Mouse (Mus musculus) erythroid progenitor cell, adult 5-6 weeks (primary cell): ENCODE measurements around the gene 4930579F01Rik. TPM values are rescaled to one million over a fixed set of nuclear protein-coding genes. Genes with fewer than 3 reads are reported as not detected.
A peak's percentile ranks its signal among the peaks of the same experiment; 100 is the strongest.
"Not testable (repeated sequence)": the region's sequence is repeated elsewhere in the genome, so short reads cannot be mapped to it uniquely, and the experiment has no call there.

Experiments
- ATAC-seq: replicated peaks from 2 replicates; pipeline ENCODE4 v1.8.0; 2016; ENCODE audit warnings: moderate number of reproducible peaks, mild to moderate bottlenecking, moderate TSS enrichment, inconsistent platforms; ENCODE audit not compliant: poor library complexity, low FRiP score, severe bottlenecking
- total RNA-seq, 2 experiments: library from RNA; stranded (forward) in 1 of 2; stranded (reverse) in 1 of 2; fragments of 150-400 nt in 1 of 2; fragments of 186-747, 209-891 nt in 1 of 2; gene quantifications; 2 replicates each; pipeline versions ENCODE4 v1.2.3 to v1.2.4; 2015 to 2017; ENCODE audit warnings: low replicate concordance in 2 of 2

Gene 4930579F01Rik
- total RNA-seq, 2 experiments from 2014 or later: not detected

DNA sequence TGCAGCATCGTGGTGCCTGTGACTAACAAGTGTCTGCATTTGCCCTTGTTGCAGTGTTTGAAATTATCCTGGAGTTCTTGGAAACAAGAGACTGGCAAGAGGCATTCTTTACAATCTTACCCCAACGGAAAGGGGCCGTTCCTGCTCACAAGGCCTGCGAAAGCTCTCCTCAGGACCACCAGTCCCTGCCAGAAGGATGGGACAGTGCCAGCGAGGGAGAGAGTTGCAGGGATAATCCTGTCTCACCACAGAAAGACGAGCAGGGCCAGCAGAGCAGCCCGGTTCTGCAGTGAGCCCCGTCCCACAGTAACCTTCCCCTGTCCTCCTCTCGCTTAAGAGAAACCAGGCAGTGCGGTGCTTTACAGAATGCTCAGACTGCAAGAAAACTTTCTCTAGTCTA, 37.0 kb downstream of the 4930579F01Rik start:
- no peak for ATAC-seq

DNA sequence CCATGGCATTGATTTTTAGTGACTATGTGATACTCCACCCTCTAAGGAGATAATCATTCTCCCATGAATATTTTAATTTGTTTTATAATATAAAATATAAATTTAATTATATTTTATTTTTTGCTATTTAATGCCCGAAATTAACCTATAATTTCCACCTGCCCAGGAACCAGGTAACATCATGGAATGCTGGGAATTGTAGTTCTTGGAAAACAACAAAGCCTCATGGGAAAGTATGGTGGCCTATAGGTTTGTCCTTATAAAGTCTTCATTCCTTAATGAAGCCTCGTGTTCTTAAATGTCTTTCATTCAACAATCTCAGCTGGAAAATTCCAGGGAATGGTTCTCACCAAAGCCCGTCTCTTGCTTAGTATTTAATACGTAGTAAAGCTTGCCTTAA, 38.6 kb downstream of the 4930579F01Rik start:
- no peak for ATAC-seq

DNA sequence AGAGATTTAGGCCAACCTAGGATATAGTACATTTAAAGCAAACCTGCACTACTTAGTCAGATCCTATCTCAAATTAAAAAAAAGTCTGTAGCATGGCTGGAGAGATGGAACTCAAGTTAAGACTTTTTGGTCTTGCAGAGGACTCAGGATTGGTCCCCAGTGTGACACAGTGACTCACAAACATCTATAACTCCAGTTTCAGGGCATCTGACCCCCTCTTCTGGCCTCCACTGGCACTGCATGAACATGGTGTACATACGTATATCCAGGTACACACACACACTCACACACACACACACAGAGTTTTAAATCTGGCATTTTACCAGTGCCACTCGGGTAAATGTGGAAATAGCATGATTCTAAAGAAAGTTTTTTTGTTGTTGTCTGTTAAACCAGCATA, 44.8 kb downstream of the 4930579F01Rik start:
- ATAC-seq: no peak

DNA sequence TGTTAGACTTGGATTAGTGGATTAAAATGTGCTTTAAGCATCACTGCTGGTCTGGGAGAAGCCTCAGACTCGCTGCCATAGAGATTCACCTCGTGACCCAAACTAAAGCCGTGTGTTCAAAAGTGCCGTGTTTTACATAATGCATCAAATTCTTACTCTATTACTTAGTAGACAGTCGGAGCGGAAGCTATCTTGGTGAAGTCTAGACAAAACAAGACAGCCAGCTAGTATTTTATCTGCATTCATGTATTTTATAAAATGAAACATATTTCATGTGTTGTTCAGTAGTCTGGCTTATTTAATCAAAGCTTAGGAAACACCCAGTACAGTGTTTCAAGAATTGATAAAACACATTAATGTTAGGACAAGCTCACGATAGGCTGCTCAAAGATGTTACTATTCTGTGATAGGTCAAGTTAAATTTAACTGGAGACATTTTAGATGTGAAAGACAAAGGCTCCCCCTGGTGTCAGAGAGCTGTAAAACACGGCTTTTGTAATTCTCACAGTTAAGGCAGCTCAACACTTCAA, 48.9 kb downstream of the 4930579F01Rik start, which contains the start of gene Mttp:
Gene Mttp (minus strand): TSS at position 327 of the 530 bp plus-strand sequence.
- peak; percentile 64 for ATAC-seq

DNA sequence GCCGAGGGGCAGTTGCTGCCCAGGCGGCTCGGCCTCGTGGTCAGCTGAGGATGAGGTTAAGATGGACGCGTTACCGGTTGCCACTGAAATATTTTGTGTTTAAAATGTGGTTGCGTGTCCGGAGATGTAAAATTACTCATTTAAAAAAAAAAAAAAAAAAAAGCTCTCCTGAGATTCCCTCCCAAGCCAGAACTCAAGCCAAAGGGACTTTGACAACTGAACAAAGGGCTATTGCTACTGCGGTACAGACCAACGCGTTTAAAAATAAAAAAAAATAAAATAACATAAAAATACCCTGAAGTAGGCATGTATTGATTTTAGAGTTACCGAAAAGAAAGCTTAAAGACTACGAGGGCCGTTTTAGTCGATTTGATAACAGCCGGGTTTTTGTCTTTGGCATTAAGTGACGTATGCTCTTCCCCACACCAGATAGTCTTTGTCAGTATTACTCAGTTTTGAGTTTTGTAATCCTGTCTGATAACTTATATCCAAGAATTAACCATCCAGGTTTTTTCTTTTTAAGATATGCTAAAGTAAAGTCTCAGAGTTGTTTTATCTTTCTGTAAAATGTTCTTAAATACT, 49.5 kb downstream of the 4930579F01Rik start:
- ATAC-seq: no peak

DNA sequence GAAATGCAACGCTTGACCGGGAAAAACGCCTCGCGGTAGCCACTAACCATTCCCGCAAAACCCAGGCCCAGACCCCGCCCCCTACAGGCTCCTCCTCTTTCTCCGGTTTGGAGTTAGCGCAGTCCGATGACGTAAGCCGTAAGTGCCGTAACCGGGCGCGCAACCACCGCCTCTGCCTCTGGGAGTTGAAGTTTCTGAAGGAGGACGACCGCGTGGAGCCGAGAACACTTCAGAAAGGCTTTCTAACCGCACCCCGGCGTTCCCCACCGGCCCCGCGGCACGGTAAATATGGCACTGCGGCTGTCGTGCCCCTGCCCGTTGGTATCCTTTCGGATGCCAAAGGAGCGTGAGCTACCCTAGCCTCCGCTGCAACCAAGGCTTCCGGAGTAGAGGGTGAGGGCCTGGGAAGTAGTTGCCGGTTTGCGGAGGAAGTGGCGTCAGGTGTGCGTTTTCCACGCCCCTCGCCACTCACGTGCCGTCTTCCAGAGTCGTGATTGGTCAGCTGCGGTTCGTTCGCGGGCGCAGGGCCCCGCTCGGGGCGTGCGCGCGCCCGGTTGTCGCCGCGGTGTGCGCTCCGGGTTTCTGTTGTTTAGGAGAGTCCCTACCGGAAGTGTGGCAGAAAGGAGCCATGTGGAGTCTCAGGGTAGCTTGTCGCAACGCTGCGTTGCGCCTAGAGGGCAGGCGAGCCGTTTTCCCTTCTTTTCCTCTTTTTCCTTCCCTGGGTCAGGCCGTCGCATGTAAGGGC, 50.1 kb downstream of the 4930579F01Rik start, which contains the start of gene Trmt10a:
Gene Trmt10a (plus strand): TSS at position 134 of the 745 bp plus-strand sequence.
- peak; percentile 92 for ATAC-seq

DNA sequence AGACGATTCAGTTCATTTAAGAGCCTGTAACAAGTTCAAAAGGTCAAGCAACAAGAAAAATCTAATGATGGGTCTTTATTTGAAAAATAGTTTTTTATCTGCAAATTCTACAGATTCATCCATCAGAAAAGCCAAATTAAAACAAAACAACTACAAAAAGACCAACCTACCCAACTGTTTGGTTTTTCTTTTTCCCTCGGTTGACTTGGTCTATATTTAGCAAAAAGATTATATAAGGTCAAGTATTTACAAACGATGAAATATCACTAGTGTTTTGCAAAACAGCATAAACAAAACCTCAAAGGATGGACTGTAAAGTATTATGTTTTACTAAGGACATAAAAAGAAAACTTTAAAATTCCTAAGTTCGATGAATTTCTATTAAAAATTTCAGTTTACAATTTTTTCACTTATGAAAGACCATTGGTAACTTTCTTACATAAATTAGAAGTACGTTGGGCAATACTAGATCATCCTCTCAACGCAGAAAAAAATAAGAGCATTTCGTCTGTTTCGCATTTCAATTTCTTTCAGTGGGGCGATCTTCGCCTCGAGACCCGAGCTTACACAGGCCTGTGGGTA, 50.8 kb downstream of the 4930579F01Rik start:
- ATAC-seq: no peak

DNA sequence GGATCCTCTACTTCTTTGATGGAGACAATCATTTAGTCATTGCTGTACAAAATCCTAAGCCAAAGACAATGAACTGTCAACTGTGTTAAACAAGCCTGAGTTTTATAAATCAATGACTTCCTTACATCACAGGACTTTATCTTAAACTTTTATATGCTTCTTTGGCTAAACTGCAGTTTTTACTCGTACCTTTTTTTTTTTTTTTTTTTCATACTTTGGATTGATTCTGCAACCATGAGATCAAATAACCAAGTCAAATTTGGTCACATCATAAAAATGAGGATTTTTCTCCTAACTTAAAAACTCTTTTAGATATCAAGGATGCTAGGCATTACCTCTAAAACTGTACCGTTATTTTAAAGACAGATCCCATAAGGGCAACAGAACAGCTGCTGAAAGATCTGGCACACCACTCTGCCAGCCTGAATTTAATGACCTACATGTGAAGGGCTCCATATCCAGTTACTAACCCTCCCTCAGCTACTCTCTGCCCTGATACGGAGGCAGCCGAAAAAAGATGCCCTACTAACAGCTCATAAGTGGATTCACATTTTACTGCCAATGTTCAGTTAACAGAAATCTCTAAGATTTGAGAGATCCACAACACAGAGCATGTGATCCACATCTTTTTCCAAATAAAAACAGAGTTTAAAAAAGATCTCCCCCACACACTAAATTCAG, 51.4 kb downstream of the 4930579F01Rik start:
- no peak for ATAC-seq

DNA sequence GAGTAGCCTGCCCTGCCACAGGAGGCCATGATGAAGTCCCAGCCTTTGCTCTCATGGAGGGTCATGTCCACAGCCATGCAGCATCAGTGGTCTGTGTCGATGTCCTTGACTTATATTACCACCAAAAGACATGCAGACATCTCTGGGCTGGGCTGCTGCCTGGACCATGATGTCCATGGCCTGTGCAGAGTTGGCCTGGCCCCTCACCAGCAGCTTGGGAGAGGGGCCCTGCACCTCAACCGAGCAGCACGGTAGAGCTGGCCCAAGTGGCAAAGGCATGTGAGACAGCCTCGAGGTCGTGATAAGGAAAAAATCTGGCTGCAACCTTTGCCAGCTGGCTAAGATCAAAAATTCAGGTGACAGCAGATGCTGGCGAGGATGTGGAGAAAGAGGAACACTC, 54.0 kb downstream of the 4930579F01Rik start:
- no peak for ATAC-seq

DNA sequence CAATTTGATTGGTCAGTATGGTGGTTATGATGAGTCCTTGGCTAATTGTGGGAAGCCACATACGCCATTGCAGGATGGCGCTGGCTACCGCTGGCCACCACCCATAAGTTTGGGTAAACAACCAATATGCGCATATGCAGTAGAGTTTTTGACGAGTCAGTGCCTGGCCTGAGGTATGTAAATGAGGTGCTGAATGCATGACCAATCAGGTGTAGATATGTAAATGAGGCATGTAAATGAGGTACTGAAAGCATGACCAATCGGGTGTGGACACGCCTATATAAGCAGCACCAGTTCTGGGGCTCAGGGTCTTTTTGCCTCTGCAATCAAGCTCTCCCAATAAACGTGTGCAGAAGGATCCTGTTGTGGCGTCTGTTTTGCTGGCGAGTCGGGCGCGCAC, 55.5 kb downstream of the 4930579F01Rik start:
- not testable (repeated sequence) for ATAC-seq

DNA sequence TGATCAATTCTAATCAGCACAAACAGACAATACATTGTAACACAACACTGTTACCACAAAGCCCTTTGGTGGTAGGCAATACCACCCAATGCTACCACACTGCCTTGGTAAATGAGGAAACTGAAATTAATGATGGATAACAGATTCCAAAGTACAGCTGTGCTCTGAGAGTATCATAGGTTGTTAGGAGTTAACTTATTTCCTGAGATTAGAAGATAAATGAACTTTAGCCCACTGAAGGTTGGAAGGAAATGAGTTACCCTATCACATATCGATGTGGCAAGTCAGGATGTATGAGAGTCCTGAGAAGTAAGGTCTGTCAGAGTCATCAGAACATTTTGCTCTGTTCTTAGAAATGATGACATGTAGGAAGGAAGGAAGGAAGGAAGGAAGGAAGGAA, 59.1 kb downstream of the 4930579F01Rik start:
- ATAC-seq: no peak

DNA sequence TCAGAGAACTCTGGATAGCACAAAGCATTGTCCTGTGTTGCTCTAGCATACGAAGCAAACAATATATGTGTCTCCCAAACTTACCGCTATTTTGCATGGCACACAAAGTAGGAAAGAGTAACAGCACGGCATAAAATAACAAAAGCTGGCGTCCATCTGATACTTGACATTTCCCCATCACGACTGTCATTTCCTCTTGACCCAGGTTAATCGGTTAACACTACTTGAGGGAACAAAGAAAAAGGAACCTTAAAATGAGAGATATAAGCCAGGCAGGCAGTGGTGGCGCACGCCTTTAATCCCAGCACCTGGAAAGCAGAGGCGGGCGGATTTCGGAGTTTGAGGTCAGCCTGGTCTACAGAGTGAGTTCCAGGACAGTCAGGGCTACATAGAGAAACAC, 59.7 kb downstream of the 4930579F01Rik start:
- ATAC-seq: no peak

DNA sequence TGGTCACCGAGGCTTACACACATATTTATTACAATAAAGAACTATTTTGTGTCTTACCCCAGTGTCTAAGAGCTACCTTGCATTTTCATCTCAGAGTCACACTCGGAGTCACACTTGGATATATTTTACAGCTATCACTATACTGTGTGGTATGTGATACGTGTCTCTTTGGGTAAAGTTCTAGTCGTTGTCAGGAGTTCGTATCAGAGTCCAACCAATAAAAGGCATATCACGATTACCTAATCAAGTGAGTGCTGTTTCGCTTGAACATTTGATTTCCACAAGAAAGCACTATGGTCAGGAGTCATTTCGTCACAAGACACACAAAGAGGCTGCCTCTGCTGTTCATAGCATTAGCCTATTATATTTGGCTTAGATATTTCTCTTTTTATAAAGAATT, 60.2 kb downstream of the 4930579F01Rik start:
- no peak for ATAC-seq

DNA sequence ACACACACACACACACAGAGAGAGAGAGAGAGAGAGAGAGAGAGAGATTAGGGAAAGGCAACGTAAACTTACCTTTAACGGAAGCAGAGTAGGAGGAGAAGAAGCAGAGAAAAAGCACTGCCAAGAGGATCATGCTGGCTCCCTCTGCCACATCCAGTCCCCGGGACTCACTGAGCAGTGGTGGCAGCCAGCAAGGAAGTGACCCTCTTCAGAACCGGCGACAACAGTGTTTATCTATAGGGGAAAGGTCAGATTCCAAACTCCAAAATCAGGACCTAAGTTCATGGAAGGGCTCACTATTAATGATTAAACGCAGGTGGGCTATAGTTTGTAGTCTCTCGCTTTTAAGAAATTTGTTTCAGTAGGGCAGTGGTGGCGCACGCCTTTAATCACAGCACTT, 62.5 kb downstream of the 4930579F01Rik start:
- no peak for ATAC-seq

DNA sequence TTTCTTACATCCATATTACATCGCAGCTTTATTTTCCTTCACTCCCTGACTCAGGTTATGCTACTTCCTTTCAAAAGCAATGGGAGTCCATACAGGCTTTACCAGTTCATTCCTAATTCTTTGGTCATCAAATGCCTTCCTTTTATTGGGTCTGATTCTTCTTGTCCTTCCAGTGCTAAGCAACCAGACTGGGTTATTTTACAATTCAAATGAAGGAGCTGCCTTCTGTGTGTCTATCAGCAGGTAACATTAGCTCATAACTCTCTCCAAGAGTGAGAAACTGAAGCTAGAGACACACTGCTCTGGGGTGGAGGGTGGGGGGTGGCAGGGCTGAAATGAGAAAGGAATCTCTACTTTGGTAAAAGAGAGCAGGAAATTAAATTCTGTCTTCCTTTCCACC, 62.9 kb downstream of the 4930579F01Rik start:
- ATAC-seq: no peak

DNA sequence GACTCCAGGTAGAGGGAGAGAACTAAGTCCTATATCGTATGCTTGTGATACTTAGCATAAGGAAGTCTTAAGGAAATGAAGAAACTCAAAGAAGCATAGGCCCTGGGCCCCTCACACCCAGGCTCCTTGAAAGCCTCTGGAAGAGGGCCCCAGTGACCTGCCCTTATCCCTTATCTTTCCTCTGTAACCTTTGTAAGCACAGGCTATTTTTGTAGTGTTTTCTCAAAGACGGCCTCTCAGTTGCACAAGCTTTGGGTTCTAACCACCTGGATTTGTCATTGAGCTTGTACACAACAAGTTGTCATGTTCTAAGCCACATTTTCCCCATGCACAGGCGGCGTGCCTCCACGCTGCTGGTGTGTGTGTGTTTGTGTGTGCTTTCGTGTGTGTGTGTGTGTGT, 64.5 kb downstream of the 4930579F01Rik start:
- ATAC-seq: no peak

DNA sequence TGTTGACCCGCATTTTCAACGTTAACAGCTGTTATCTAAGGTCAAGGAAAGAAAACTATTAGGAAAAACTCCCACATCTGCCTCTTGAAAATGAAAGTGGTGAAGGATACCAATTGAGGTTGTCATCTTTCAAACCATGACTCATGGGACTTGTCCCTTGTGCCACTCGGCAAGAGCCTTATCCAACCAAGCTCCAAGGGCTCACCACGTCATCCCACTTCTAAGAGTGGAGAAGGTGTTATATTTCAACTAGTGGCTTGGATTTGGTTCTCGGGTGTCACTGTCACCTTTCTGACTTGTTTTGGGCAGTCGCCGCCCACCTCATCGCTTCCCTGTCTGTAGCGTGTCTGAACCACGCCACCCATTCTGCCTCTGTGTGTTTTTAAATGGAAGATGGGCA, 69.8 kb downstream of the 4930579F01Rik start:
- ATAC-seq: no peak

DNA sequence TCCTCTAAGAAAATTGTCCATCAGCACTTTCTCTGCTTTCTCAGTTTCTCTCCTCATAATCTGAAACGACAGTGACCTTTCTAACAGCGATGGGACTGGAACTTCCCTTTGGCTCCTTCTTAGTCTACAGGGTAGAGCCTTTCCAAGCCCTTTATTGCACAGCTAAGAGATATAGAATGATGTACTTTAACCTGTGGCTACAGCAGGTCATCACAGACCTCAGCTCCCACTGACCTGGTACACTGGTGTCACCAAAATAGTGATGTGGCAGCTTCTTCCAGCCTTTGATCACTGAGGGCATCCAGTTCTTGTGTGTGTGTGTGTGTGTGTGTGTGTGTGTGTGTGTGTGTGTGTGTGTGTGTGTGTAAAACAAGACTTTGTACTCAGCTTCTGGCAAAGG, 72.2 kb downstream of the 4930579F01Rik start:
- ATAC-seq: no peak

DNA sequence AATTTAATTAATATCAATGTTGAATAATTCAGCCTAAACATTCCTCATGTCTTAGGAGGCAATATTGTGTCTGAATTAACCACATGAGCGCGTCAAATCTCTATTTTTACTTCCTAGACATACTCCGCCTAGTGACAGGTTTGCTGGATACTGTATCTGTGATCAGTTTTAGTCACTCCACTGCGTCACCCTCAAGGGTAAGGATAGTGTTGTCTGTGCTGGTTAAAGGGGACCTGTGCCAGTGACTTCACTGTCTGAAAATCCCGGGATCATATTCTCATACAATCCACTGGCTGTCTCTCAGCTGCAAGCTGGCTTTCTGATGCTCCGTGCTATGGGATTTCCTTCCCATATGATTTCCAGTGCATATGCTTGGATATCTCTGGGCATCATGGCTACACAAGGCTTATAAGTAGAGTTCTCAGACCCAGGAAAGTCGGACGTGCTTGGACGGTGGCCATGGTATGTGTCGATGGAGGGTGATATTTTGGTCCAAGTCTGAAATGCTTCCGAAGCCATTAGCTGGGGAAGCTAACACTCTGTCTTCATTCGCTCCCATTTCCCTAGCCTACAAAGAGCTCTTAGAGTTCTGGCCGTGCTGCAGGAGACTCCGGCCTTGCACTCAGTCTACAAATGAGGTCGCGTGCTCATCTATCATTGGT, 74.0 kb downstream of the 4930579F01Rik start:
- ATAC-seq: no peak

DNA sequence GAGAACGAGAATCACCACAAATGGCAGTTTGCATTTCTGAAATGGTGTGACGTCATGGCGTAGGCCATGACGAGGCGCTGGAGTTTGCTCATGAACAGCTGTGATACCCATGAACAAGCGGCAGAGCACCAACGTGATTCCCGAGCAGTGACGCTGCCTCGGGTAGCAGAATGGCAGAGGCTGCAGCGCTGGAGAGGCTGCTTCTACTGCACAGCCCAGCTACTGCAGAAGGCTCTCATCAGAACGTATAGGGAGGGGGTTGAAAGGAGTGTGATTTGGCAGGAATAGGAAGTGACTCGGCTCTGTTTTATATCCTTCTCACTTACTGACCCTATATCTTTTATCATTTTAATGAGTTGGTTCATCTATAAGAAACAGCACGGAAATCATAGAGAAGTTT, 74.8 kb downstream of the 4930579F01Rik start:
- ATAC-seq: no peak
